ENCODE assay signal across 22 mouse cellular contexts in the genomic region with DNA sequence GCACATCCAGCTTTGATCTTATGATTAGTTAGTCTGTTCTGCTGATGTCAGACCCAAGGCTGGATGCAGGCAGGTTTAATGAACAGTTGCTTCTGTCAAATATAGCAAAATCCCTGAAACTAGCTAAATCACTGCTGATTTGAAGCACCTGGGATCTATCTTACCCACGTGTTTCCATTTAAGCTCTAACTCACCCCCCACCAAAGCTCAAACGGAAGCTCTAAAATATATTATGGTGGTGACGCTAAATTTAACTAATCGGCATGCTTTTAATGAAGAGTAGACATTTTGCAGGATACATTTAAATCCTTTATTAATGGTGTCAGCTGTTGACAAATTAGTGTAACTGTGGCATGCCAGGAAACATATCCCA.
DNase-seq lines count a peak whose midpoint lies in the region; ATAC-seq and TF ChIP-seq lines count a peak whose summit lies in the region.
"Had no signal": no experiment of that assay in that cellular context is flagged by ENCODE, and none has a peak within 500 bp of the region (broad histone marks: within the 10 kb centered on the region; RNA-seq: fewer than 3 reads in every experiment).

No protein-coding gene starts in this region.

- no peaks in the 10 kb centered on the region for H3K36me3 ChIP-seq in forebrain, embryonic 13.5 days (ENCODE audit: poor library complexity, severe bottlenecking)
- H3K36me3 ChIP-seq in forebrain, embryonic 11.5 days (ENCODE audit: control insufficient read depth, insufficient read depth, low read length), result no peaks in the 10 kb centered on the region
- no peaks in the 10 kb centered on the region for H3K36me3 ChIP-seq in forebrain, postnatal 0 days (ENCODE audit: insufficient read depth)
- no peaks in the 10 kb centered on the region for H3K36me3 ChIP-seq in liver, embryonic 11.5 days (ENCODE audit: control insufficient read depth, insufficient read depth, low read length)
- H3K36me3 ChIP-seq: heart, embryonic 13.5 days; liver, embryonic 15.5 days had no signal

- no peak overlapping the region; the same call in 1 of the 2 replicates for H3K4me2 ChIP-seq in forebrain, embryonic 13.5 days
- H3K4me2 ChIP-seq in forebrain, embryonic 11.5 days (ENCODE audit: low read depth, low read length, severe bottlenecking), result no peak overlapping the region
- H3K4me2 ChIP-seq in forebrain, postnatal 0 days (ENCODE audit: low read depth), result no peak overlapping the region
- no peak overlapping the region for H3K4me2 ChIP-seq in liver, embryonic 11.5 days
- H3K4me2 ChIP-seq: heart, embryonic 13.5 days; liver, embryonic 15.5 days; lung, embryonic 14.5 days had no signal

- no peak overlapping the region for H3K4me3 ChIP-seq in forebrain, embryonic 13.5 days
- no peak overlapping the region for H3K4me3 ChIP-seq in forebrain, embryonic 11.5 days (ENCODE audit: low read depth, low read length)
- H3K4me3 ChIP-seq in layer of hippocampus, adult 2 months, result no peak overlapping the region
- no peak overlapping the region for H3K4me3 ChIP-seq in forebrain, postnatal 0 days (ENCODE audit: low read depth, low read length)
- no peak overlapping the region for H3K4me3 ChIP-seq in liver, embryonic 11.5 days (ENCODE audit: low read depth, low read length)
- H3K4me3 ChIP-seq: heart, embryonic 13.5 days; liver, embryonic 15.5 days had no signal

- H3K4me1 ChIP-seq in forebrain, embryonic 13.5 days, result peaks cover 12% of the 10 kb centered on the region
- no peaks in the 10 kb centered on the region for H3K4me1 ChIP-seq in forebrain, embryonic 11.5 days (replicated peaks; ENCODE audit: control insufficient read depth, insufficient read depth, low read length)
- peaks cover 5% of the 10 kb centered on the region; the same call in 1 of the 2 replicates for H3K4me1 ChIP-seq in forebrain, postnatal 0 days (ENCODE audit: insufficient read depth)
- H3K4me1 ChIP-seq in liver, embryonic 11.5 days (replicated peaks; ENCODE audit: control insufficient read depth, insufficient read depth, low read length), result no peaks in the 10 kb centered on the region
- H3K4me1 ChIP-seq: liver, embryonic 15.5 days had no signal

- H3K9ac ChIP-seq in forebrain, embryonic 13.5 days, result no peak overlapping the region
- no peak overlapping the region for H3K9ac ChIP-seq in forebrain, embryonic 11.5 days (ENCODE audit: low read length)
- no peak overlapping the region for H3K9ac ChIP-seq in forebrain, postnatal 0 days
- no peak overlapping the region for H3K9ac ChIP-seq in liver, embryonic 11.5 days (ENCODE audit: low read depth, low read length)
- H3K9ac ChIP-seq: heart, embryonic 13.5 days; liver, embryonic 15.5 days; lung, embryonic 14.5 days had no signal

- 55% methylated on average over 4 of the region's 4 CpGs for WGBS in forebrain, embryonic 13.5 days
- WGBS in forebrain, embryonic 11.5 days, result 72% methylated on average over 4 of the region's 4 CpGs
- WGBS in forebrain, postnatal 0 days, result 22% methylated on average over 4 of the region's 4 CpGs
- WGBS in liver, embryonic 11.5 days, result 68% methylated on average over 4 of the region's 4 CpGs

- H3K27me3 ChIP-seq in forebrain, embryonic 13.5 days, result no peaks in the 10 kb centered on the region
- H3K27me3 ChIP-seq in forebrain, embryonic 11.5 days (ENCODE audit: control insufficient read depth, insufficient read depth, low read length), result no peaks in the 10 kb centered on the region
- no peaks in the 10 kb centered on the region for H3K27me3 ChIP-seq in forebrain, postnatal 0 days (ENCODE audit: insufficient read depth, low read length)
- H3K27me3 ChIP-seq in liver, embryonic 11.5 days (replicated peaks; ENCODE audit: control insufficient read depth, insufficient read depth, low read length), result no peaks in the 10 kb centered on the region
- H3K27me3 ChIP-seq: heart, embryonic 13.5 days; liver, embryonic 15.5 days; Patski had no signal

- H3K27ac ChIP-seq in forebrain, embryonic 13.5 days, result no peak overlapping the region
- H3K27ac ChIP-seq in forebrain, embryonic 11.5 days (ENCODE audit: low read depth, low read length), result no peak overlapping the region
- H3K27ac ChIP-seq in layer of hippocampus, adult 2 months, result peak overlapping the region; percentile 54; the same call in 1 of the 2 replicates
- H3K27ac ChIP-seq in forebrain, postnatal 0 days (ENCODE audit: low read depth, low read length), result no peak overlapping the region
- no peak overlapping the region for H3K27ac ChIP-seq in liver, embryonic 11.5 days (ENCODE audit: low read depth, low read length)
- H3K27ac ChIP-seq: heart, embryonic 13.5 days; liver, embryonic 15.5 days; stomach, postnatal 0 days had no signal

- TF ChIP-seq CTCF in layer of hippocampus, adult 2 months (conservative IDR thresholded peaks at IDR 0.05), result no peak
- no peak for TF ChIP-seq CTCF in forebrain, postnatal 0 days (IDR thresholded peaks at IDR 0.05; ENCODE audit: low read depth)

- ATAC-seq in forebrain, embryonic 13.5 days, result peak; percentile 5; the same call in 1 of the 2 replicates
- no peak for ATAC-seq in forebrain, embryonic 11.5 days (replicated peaks; ENCODE audit: low FRiP score)
- ATAC-seq in forebrain, postnatal 0 days, result peak; percentile 20; the same call in 1 of the 2 replicates
- no peak for ATAC-seq in liver, embryonic 11.5 days (replicated peaks; ENCODE audit: low FRiP score)
- ATAC-seq: Patski had no signal

- H3K9me3 ChIP-seq in forebrain, embryonic 13.5 days (replicated peaks), result no peaks in the 10 kb centered on the region
- H3K9me3 ChIP-seq in forebrain, embryonic 11.5 days (ENCODE audit: control insufficient read depth, low read length), result no peaks in the 10 kb centered on the region
- no peaks in the 10 kb centered on the region for H3K9me3 ChIP-seq in forebrain, postnatal 0 days (ENCODE audit: low read length)
- no peaks in the 10 kb centered on the region for H3K9me3 ChIP-seq in liver, embryonic 11.5 days (ENCODE audit: control insufficient read depth, low read length)
- H3K9me3 ChIP-seq: heart, embryonic 13.5 days; liver, embryonic 15.5 days had no signal

- no peak for DNase-seq in forebrain, embryonic 11.5 days (ENCODE audit: low spot score)
- DNase-seq in layer of hippocampus, adult 2 months (ENCODE audit: low spot score in 2 of 2), result no peak
- DNase-seq in layer of hippocampus, adult 8-10 months (ENCODE audit: low spot score in 2 of 2), result no peak
- DNase-seq in forebrain, postnatal 0 days, result peak; percentile 35
- no peak for DNase-seq in liver, embryonic 11.5 days (ENCODE audit: low spot score)
- no peak for DNase-seq in left cerebral cortex, adult 11 months (ENCODE audit: low spot score)
- DNase-seq: adrenal gland, postnatal 10 days; cerebellum, adult 8-10 months; gastrocnemius, postnatal 10 days; heart, postnatal 10 days; kidney, adult 11 months; kidney, postnatal 14 days; liver; lung, embryonic 14.5 days; lung, postnatal 14 days; thymus, adult 18-20 months; thymus, postnatal 25 days had no signal

Comparison
In these comparisons a context has a peak if more than half of its experiments do, and no peak if none do; other contexts are left out.
1. ATAC-seq: peak in forebrain, embryonic 13.5 days (single experiment) and forebrain, postnatal 0 days (single experiment); none in forebrain, embryonic 11.5 days (single experiment) and liver, embryonic 11.5 days (single experiment).